Mouse (Mus musculus) CH12.LX (cell line): ENCODE data around the gene Lamc2. TPM values are rescaled to one million over a fixed set of nuclear protein-coding genes. Genes with fewer than 3 reads are reported as not detected.
"Not testable (repeated sequence)": the region's sequence is repeated elsewhere in the genome, so short reads cannot be mapped to it uniquely, and the experiment has no call there.

Source experiments
- DNase-seq: peaks from one replicate; pipeline ENCODE4 v3.0.0-alpha.2; 2013; ENCODE audit errors: extremely low read depth
- H3K27ac ChIP-seq: 2 replicates; pipeline ENCODE4 v1.5.1; 2012; ENCODE audit warnings: low read depth, mild to moderate bottlenecking, control low read depth, moderate library complexity; ENCODE audit not compliant: insufficient read depth
- H3K27me3 ChIP-seq: replicated peaks from 2 replicates; pipeline ENCODE3; 2012; ENCODE audit warnings: inconsistent platforms
- H3K36me3 ChIP-seq, 2 experiments: replicated peaks in 1 of 2; 2 replicates each; pipeline versions ENCODE3 to v1.6.1; 2012; ENCODE audit warnings: inconsistent platforms in 1 of 2, low read length in 1 of 2, mild to moderate bottlenecking in 1 of 2, mixed read lengths in 1 of 2, moderate library complexity in 1 of 2; ENCODE audit not compliant: control insufficient read depth in 1 of 2, insufficient read depth in 1 of 2
- H3K4me1 ChIP-seq, 2 experiments: 2 replicates each; pipeline ENCODE4 v1.6.1; 2012; ENCODE audit warnings: inconsistent platforms in 1 of 2, moderate library complexity in 1 of 2; ENCODE audit not compliant: insufficient read depth in 2 of 2, control insufficient read depth in 1 of 2
- H3K4me2 ChIP-seq: 2 replicates; pipeline ENCODE4 v1.6.1; 2012; ENCODE audit warnings: low read depth, mild to moderate bottlenecking, control low read depth; ENCODE audit not compliant: poor library complexity, insufficient read depth, severe bottlenecking
- H3K4me3 ChIP-seq, 3 experiments: fragments of 150-350 bp in 1 of 3; sonication (generic) in 1 of 3; replicated peaks in 1 of 3; 2 replicates each; pipeline versions ENCODE3 to v1.5.1; 2011 to 2012; ENCODE audit warnings: low read depth in 2 of 3, low read length in 2 of 3, mild to moderate bottlenecking in 2 of 3, moderate library complexity in 2 of 3, control low read depth in 1 of 3, improper control_type of control experiment in 1 of 3, inconsistent platforms in 1 of 3, mixed read lengths in 1 of 3; ENCODE audit not compliant: poor library complexity in 1 of 3
- H3K79me2 ChIP-seq: replicated peaks from 2 replicates; pipeline ENCODE4 v1.6.1; 2012; ENCODE audit warnings: mild to moderate bottlenecking, moderate library complexity; ENCODE audit not compliant: control insufficient read depth, poor library complexity, insufficient read depth, severe bottlenecking; ENCODE audit errors: extremely low read depth
- H3K9ac ChIP-seq: 2 replicates; pipeline ENCODE4 v1.6.1; 2012; ENCODE audit warnings: low read depth, mild to moderate bottlenecking, control low read depth, moderate library complexity; ENCODE audit not compliant: insufficient read depth
- H3K9me3 ChIP-seq: replicated peaks from 2 replicates; pipeline ENCODE3; 2012; ENCODE audit warnings: low read length, inconsistent platforms, mixed read lengths
- BHLHE40 ChIP-seq: IDR thresholded peaks from 2 replicates; pipeline ENCODE4 v1.6.1; 2011; ENCODE audit warnings: mild to moderate bottlenecking, low read depth, low read length, improper control_type of control experiment
- CHD1 ChIP-seq: IDR thresholded peaks from 2 replicates; pipeline ENCODE4 v1.6.1; 2012; ENCODE audit warnings: low read depth, low read length, improper control_type of control experiment, inconsistent platforms
- ELF1 ChIP-seq: IDR thresholded peaks from 2 replicates; pipeline ENCODE4 v1.6.1; 2014; ENCODE audit warnings: low read depth, mild to moderate bottlenecking, inconsistent platforms, low read length, improper control_type of control experiment
- GABPA ChIP-seq: IDR thresholded peaks from 2 replicates; pipeline ENCODE4 v1.6.1; 2012; ENCODE audit warnings: low read depth, low read length, improper control_type of control experiment, inconsistent platforms; ENCODE audit not compliant: insufficient replicate concordance
- HCFC1 ChIP-seq: IDR thresholded peaks from 2 replicates; pipeline ENCODE4 v1.6.1; 2012; ENCODE audit warnings: low read depth, mild to moderate bottlenecking, inconsistent platforms, low read length, improper control_type of control experiment
- IRF4 ChIP-seq: IDR thresholded peaks from 2 replicates; pipeline ENCODE4 v1.6.1; 2014; ENCODE audit warnings: low read depth, mild to moderate bottlenecking, inconsistent platforms, low read length, improper control_type of control experiment
- JUN ChIP-seq: IDR thresholded peaks from 2 replicates; pipeline ENCODE4 v1.6.1; 2011; ENCODE audit warnings: low read depth, mild to moderate bottlenecking, low read length, improper control_type of control experiment, moderate library complexity; ENCODE audit not compliant: insufficient read depth
- MAFK ChIP-seq: IDR thresholded peaks from 2 replicates; pipeline ENCODE4 v1.6.1; 2011; ENCODE audit warnings: low read length, improper control_type of control experiment; ENCODE audit not compliant: insufficient replicate concordance
- MEF2A ChIP-seq: IDR thresholded peaks from 2 replicates; pipeline ENCODE4 v1.6.1; 2014; ENCODE audit warnings: low read depth, mild to moderate bottlenecking, inconsistent platforms, low read length, improper control_type of control experiment, borderline replicate concordance
- MXI1 ChIP-seq: IDR thresholded peaks from 2 replicates; pipeline ENCODE4 v1.6.1; 2011; ENCODE audit warnings: mild to moderate bottlenecking, low read depth, low read length, improper control_type of control experiment
- NRF1 ChIP-seq: IDR thresholded peaks from 2 replicates; pipeline ENCODE4 v1.6.1; 2014; ENCODE audit warnings: low read depth, mild to moderate bottlenecking, inconsistent platforms, low read length, improper control_type of control experiment, moderate library complexity
- POLR2A ChIP-seq: IDR thresholded peaks from 2 replicates; pipeline ENCODE4 v1.6.1; 2011; ENCODE audit warnings: low read depth, mild to moderate bottlenecking, improper control_type of control experiment, low read length
- POLR2AphosphoS2 ChIP-seq: IDR thresholded peaks from 2 replicates; pipeline ENCODE4 v1.6.1; 2011; ENCODE audit warnings: low read depth, low read length, improper control_type of control experiment
- RAD21 ChIP-seq: IDR thresholded peaks from 2 replicates; pipeline ENCODE4 v1.6.1; 2011; ENCODE audit warnings: low read depth, mild to moderate bottlenecking, low read length, improper control_type of control experiment, moderate library complexity
- TBP ChIP-seq: conservative IDR thresholded peaks from 2 replicates; pipeline ENCODE4 v1.6.1; 2011; ENCODE audit warnings: low read depth, low read length, improper control_type of control experiment
- TCF12 ChIP-seq: IDR thresholded peaks from 2 replicates; pipeline ENCODE4 v1.6.1; 2014; ENCODE audit warnings: low read depth, mild to moderate bottlenecking, inconsistent platforms, low read length, improper control_type of control experiment
- UBTF ChIP-seq: IDR thresholded peaks from 2 replicates; pipeline ENCODE4 v1.6.1; 2012; ENCODE audit warnings: low read depth, mild to moderate bottlenecking, inconsistent platforms, low read length, improper control_type of control experiment, moderate library complexity
- USF2 ChIP-seq: conservative IDR thresholded peaks from 2 replicates; pipeline ENCODE4 v1.6.1; 2011; ENCODE audit warnings: low read depth, low read length, improper control_type of control experiment
- ZC3H11A ChIP-seq: IDR thresholded peaks from 2 replicates; pipeline ENCODE4 v1.6.1; 2012; ENCODE audit warnings: low read depth, mild to moderate bottlenecking, inconsistent platforms, low read length, improper control_type of control experiment
- ZKSCAN1 ChIP-seq: IDR thresholded peaks from 2 replicates; pipeline ENCODE4 v1.6.1; 2012; ENCODE audit warnings: low read depth, inconsistent platforms, low read length, improper control_type of control experiment, borderline replicate concordance
- ZNF384 ChIP-seq: IDR thresholded peaks from 2 replicates; pipeline ENCODE4 v1.6.1; 2012; ENCODE audit warnings: low read depth, low read length, improper control_type of control experiment, inconsistent platforms
- dilution Hi-C: fragments of 300-500 bp; cut with MboI; formaldehyde crosslinking; loops from 2 replicates; pipeline ENCODE4 v1.14.3; 2020; ENCODE audit warnings: low sequenced_read_pairs; ENCODE audit not compliant: extremely low pct_unique_long_range_greater_than_20kb, extremely low pct_ligation_motif_present
- in situ Hi-C: fragments of 300-500 bp; cut with MboI; formaldehyde crosslinking; loops from 3 replicates; pipeline ENCODE4 v1.14.3; 2019; ENCODE audit warnings: low sequenced_read_pairs, low pct_ligation_motif_present, low pct_unique_long_range_greater_than_20kb, mixed read lengths
- polyA plus RNA-seq: library from polyadenylated mRNA; unstranded; fragments of >175 nt; gene quantifications from 2 replicates; pipeline ENCODE4 v1.2.1, GENCODE M21; 2012; ENCODE audit warnings: low read depth; ENCODE audit not compliant: insufficient read length
- total RNA-seq, 2 experiments: library from RNA; depleted of rRNA; stranded (reverse); fragments of 300-350 nt in 1 of 2; fragments of >200 nt in 1 of 2; gene quantifications; 2 replicates each; pipeline ENCODE4 v1.2.3; 2012 to 2014

Gene Lamc2
- total and polyA plus RNA-seq, 3 experiments: 0.09 to 1.0 (median 0.25) TPM

GRCm38 (mm10) chr1:153085198-153085597 lies 101.0 kb downstream of the Lamc2 start:
- Histone ChIP-seq H3K9me3 (no peaks in the 10 kb centered on the region), H3K27me3 (no peaks in the 10 kb centered on the region), H3K79me2 (no peaks in the 10 kb centered on the region), H3K9ac (no peak overlapping the region), H3K36me3 (no peaks in the 10 kb centered on the region), H3K4me1 (peaks cover 0 to 3% of the 10 kb centered on the region in 2 experiments; a peak in 1 of 4 replicates), H3K27ac (no peak overlapping the region), H3K4me3 (no peak overlapping the region), H3K4me2 (no peak overlapping the region)
- no peak for DNase-seq
- in situ Hi-C loops: no loop called here
- TF ChIP-seq TBP: no peak
- no peak for TF ChIP-seq ELF1
- no peak for TF ChIP-seq POLR2AphosphoS2
- no peak for TF ChIP-seq MAFK
- no peak for TF ChIP-seq ZKSCAN1
- no peak for TF ChIP-seq CHD1
- TF ChIP-seq MEF2A: no peak
- TF ChIP-seq BHLHE40: no peak
- TF ChIP-seq GABPA: no peak
- no peak for TF ChIP-seq HCFC1
- no peak for TF ChIP-seq POLR2A
- TF ChIP-seq IRF4: no peak
- TF ChIP-seq ZNF384: no peak
- no peak for TF ChIP-seq NRF1
- TF ChIP-seq ZC3H11A: no peak
- no peak for TF ChIP-seq RAD21
- no peak for TF ChIP-seq JUN
- TF ChIP-seq TCF12: no peak
- no peak for TF ChIP-seq USF2
- no peak for TF ChIP-seq MXI1
- dilution Hi-C loops: no loop called here

GRCm38 (mm10) chr1:153084191-153084590 lies 102.1 kb downstream of the Lamc2 start:
- Histone ChIP-seq H3K4me3 (no peak overlapping the region), H3K4me2 (no peak overlapping the region), H3K9ac (no peak overlapping the region), H3K36me3 (no peaks in the 10 kb centered on the region), H3K27ac (no peak overlapping the region), H3K27me3 (no peaks in the 10 kb centered on the region), H3K4me1 (peaks cover 0 to 3% of the 10 kb centered on the region in 2 experiments; a peak in 1 of 4 replicates), H3K9me3 (no peaks in the 10 kb centered on the region), H3K79me2 (no peaks in the 10 kb centered on the region)
- in situ Hi-C loops: no loop called here
- dilution Hi-C loops: no loop called here
- no peak for DNase-seq
- no peak for TF ChIP-seq UBTF
- TF ChIP-seq ELF1: no peak

GRCm38 (mm10) chr1:153083233-153083632 lies 103.0 kb downstream of the Lamc2 start:
- H3K79me2 ChIP-seq, H3K9ac ChIP-seq, H3K36me3 ChIP-seq, H3K4me1 ChIP-seq, H3K4me3 ChIP-seq, H3K4me2 ChIP-seq, in situ Hi-C loops, H3K27me3 ChIP-seq, H3K9me3 ChIP-seq, H3K27ac ChIP-seq, DNase-seq, dilution Hi-C loops: not testable (repeated sequence)
